Mouse (Mus musculus): Measurements from ENCODE around the gene Kmt2d. TPM values are rescaled to one million over a fixed set of nuclear protein-coding genes. Genes with fewer than 3 reads are reported as not detected.

The Kmt2d gene
- total and polyA plus RNA-seq, 3 experiments, result 4.8 to 22.7 (median 14.1) TPM

- H3K4me3 ChIP-seq (replicated peaks in 1 of 3; ENCODE audit: low read depth in 2 of 3, low read length in 2 of 3, poor library complexity in 1 of 3), result no peak overlapping the region
Measured at GRCm38 (mm10) chr15:98894746-98895634, 24.0 kb upstream of the Kmt2d start.

GRCm38 (mm10) chr15:98893940-98894745 lies 23.1 kb upstream of the Kmt2d start, which contains the start of gene Rhebl1:
Rhebl1 (minus strand) TSS chr15:98894540.
- Histone ChIP-seq H3K4me3 (replicated peaks in 1 of 3; ENCODE audit: low read depth in 2 of 3, low read length in 2 of 3, poor library complexity in 1 of 3) (peak within 1 kb of the TSS in 1 of 3 experiments; percentile 44), H3K4me1 (ENCODE audit: control insufficient read depth in 1 of 2, insufficient read depth in 2 of 2) (peaks cover 6 to 8% of the 10 kb centered on the region in 2 experiments; a peak in 3 of 4 replicates), H3K27ac (ENCODE audit: insufficient read depth, low read depth) (no peak within 1 kb of the TSS), H3K9ac (ENCODE audit: insufficient read depth, low read depth) (no peak within 1 kb of the TSS), H3K36me3 (replicated peaks in 1 of 2; ENCODE audit: control insufficient read depth in 1 of 2, insufficient read depth in 1 of 2, low read length in 1 of 2) (peaks cover 0 to 1% of the 10 kb centered on the region in 2 experiments), H3K27me3 (replicated peaks) (peaks cover 3% of the 10 kb centered on the region), H3K4me2 (ENCODE audit: insufficient read depth, low read depth, poor library complexity, severe bottlenecking) (peak within 1 kb of the TSS; percentile 73), H3K79me2 (replicated peaks; ENCODE audit: control insufficient read depth, extremely low read depth, insufficient read depth, poor library complexity, severe bottlenecking) (no peaks in the 10 kb centered on the region), H3K9me3 (replicated peaks; ENCODE audit: low read length) (peaks cover 6% of the 10 kb centered on the region)
- in situ Hi-C loops (cut with MboI; ENCODE audit: low pct_ligation_motif_present, low pct_unique_long_range_greater_than_20kb, low sequenced_read_pairs), result no loop called here
- no peak for DNase-seq (ENCODE audit: extremely low read depth)
- TF ChIP-seq ETS1 (conservative IDR thresholded peaks at IDR 0.05; ENCODE audit: low read depth, low read length) (no peak), MAX (IDR thresholded peaks at IDR 0.05; ENCODE audit: low read length) (peak; percentile 21; the same call in 1 of the 2 replicates), MXI1 (IDR thresholded peaks at IDR 0.05; ENCODE audit: low read depth, low read length) (0 out of 2 replicates have a peak, but pooled peaks have one; percentile 53)
- dilution Hi-C loops (cut with MboI; ENCODE audit: extremely low pct_ligation_motif_present, extremely low pct_unique_long_range_greater_than_20kb, low sequenced_read_pairs), result no loop called here

More at GRCm38 (mm10) chr15:98894746-98895634, 24.0 kb upstream of the Kmt2d start:
- Histone ChIP-seq H3K79me2 (replicated peaks; ENCODE audit: control insufficient read depth, extremely low read depth, insufficient read depth, poor library complexity, severe bottlenecking) (no peaks in the 10 kb centered on the region), H3K36me3 (replicated peaks in 1 of 2; ENCODE audit: control insufficient read depth in 1 of 2, insufficient read depth in 1 of 2, low read length in 1 of 2) (peaks cover 0 to 1% of the 10 kb centered on the region in 2 experiments), H3K9me3 (replicated peaks; ENCODE audit: low read length) (peaks cover 6% of the 10 kb centered on the region), H3K4me2 (ENCODE audit: insufficient read depth, low read depth, poor library complexity, severe bottlenecking) (no peak overlapping the region), H3K9ac (ENCODE audit: insufficient read depth, low read depth) (no peak overlapping the region), H3K27me3 (replicated peaks) (peaks cover 3% of the 10 kb centered on the region), H3K4me1 (ENCODE audit: control insufficient read depth in 1 of 2, insufficient read depth in 2 of 2) (peaks cover 6 to 8% of the 10 kb centered on the region in 2 experiments; a peak in 3 of 4 replicates), H3K27ac (ENCODE audit: insufficient read depth, low read depth) (no peak overlapping the region)
- dilution Hi-C loops (cut with MboI; ENCODE audit: extremely low pct_ligation_motif_present, extremely low pct_unique_long_range_greater_than_20kb, low sequenced_read_pairs), result no loop called here
- TF ChIP-seq UBTF (IDR thresholded peaks at IDR 0.05; ENCODE audit: low read depth, low read length), result no peak
- TF ChIP-seq CHD1 (IDR thresholded peaks at IDR 0.05; ENCODE audit: low read depth, low read length), result no peak
- no peak for TF ChIP-seq USF2 (conservative IDR thresholded peaks at IDR 0.05; ENCODE audit: low read depth, low read length)
- TF ChIP-seq NRF1 (IDR thresholded peaks at IDR 0.05; ENCODE audit: low read depth, low read length), result no peak
- TF ChIP-seq BHLHE40 (IDR thresholded peaks at IDR 0.05; ENCODE audit: low read depth, low read length), result no peak
- in situ Hi-C loops (cut with MboI; ENCODE audit: low pct_ligation_motif_present, low pct_unique_long_range_greater_than_20kb, low sequenced_read_pairs), result no loop called here
- DNase-seq (ENCODE audit: extremely low read depth), result no peak

- peaks cover 6% of the 10 kb centered on the region for H3K9me3 ChIP-seq (replicated peaks; ENCODE audit: low read length)
- dilution Hi-C loops (cut with MboI; ENCODE audit: extremely low pct_ligation_motif_present, extremely low pct_unique_long_range_greater_than_20kb, low sequenced_read_pairs), result no loop called here
- peaks cover 0 to 1% of the 10 kb centered on the region in 2 experiments for H3K36me3 ChIP-seq (replicated peaks in 1 of 2; ENCODE audit: control insufficient read depth in 1 of 2, insufficient read depth in 1 of 2, low read length in 1 of 2)
- H3K4me1 ChIP-seq (ENCODE audit: control insufficient read depth in 1 of 2, insufficient read depth in 2 of 2), result peaks cover 3 to 8% of the 10 kb centered on the region in 2 experiments; a peak in 3 of 4 replicates
- in situ Hi-C loops (cut with MboI; ENCODE audit: low pct_ligation_motif_present, low pct_unique_long_range_greater_than_20kb, low sequenced_read_pairs), result no loop called here
- no peak overlapping the region for H3K4me3 ChIP-seq (replicated peaks in 1 of 3; ENCODE audit: low read depth in 2 of 3, low read length in 2 of 3, poor library complexity in 1 of 3)
- no peak for TF ChIP-seq RAD21 (IDR thresholded peaks at IDR 0.05; ENCODE audit: low read depth, low read length)
- TF ChIP-seq ZC3H11A (IDR thresholded peaks at IDR 0.05; ENCODE audit: low read depth, low read length), result no peak
- no peak for TF ChIP-seq ZMIZ1 (IDR thresholded peaks at IDR 0.05; ENCODE audit: low read depth, low read length)
- TF ChIP-seq E2F4 (IDR thresholded peaks at IDR 0.05; ENCODE audit: insufficient replicate concordance, low read depth, low read length), result no peak
- no peak for TF ChIP-seq TCF12 (IDR thresholded peaks at IDR 0.05; ENCODE audit: low read depth, low read length)
- no peak overlapping the region for H3K9ac ChIP-seq (ENCODE audit: insufficient read depth, low read depth)
- no peak overlapping the region for H3K27ac ChIP-seq (ENCODE audit: insufficient read depth, low read depth)
- no peak overlapping the region for H3K4me2 ChIP-seq (ENCODE audit: insufficient read depth, low read depth, poor library complexity, severe bottlenecking)
- no peaks in the 10 kb centered on the region for H3K79me2 ChIP-seq (replicated peaks; ENCODE audit: control insufficient read depth, extremely low read depth, insufficient read depth, poor library complexity, severe bottlenecking)
- DNase-seq (ENCODE audit: extremely low read depth), result no peak
- peaks cover 4% of the 10 kb centered on the region for H3K27me3 ChIP-seq (replicated peaks)
Measured at GRCm38 (mm10) chr15:98893036-98893435, 22.0 kb upstream of the Kmt2d start.
